Mouse (Mus musculus) cerebellum, postnatal 36 days (tissue): ENCODE results near the gene Il2rg.

Experiments used
- DNase-seq, 2 experiments: peaks; one replicate each; pipeline ENCODE4 v3.0.0; 2021 to 2022; ENCODE audit warnings: mixed read lengths in 2 of 2

Il2rg gene

DNA sequence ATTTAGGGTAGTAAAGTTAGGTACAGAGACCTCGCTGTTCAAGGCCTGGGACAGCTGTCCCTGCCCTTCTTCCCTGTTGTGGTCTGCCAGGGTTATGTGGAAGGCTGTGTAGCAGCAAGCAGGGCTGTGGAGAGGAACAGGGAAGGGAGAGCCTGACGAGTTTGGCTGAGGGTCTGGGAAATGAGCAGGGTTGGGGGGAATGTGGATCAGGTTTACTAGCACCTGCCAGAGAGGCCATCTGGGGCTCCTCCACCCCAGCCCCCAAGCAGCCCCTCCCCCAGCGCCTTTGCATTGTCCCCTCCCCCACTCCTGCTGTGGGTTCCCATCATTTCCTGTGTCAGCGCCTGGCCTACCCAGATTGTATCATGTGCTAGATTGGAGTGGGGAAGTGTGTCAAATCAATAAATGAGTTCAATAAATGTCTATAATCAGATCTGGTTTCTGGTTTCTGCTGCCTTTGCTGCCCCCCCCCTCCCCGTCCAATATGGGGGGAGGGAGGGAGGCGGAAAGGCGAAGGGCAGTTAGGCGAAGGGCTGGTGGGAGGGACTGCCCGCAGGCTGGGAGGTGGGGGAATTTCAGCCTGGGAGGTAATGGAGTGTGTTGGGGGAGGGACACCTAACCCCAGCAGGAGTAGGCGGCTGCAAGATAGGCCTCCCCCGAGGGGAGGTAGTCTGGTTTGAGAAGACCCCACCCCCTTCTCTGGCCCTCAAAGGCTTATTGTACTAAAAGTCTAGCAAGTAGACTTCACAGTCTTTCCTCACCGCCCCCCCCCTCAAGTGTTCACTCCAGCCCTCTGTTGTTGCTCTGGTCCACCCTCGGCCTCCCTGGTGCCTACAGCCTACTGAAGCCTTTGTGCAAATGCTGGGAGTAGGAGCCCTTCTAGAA is 7.4 kb downstream of the Il2rg start:
- no peak for DNase-seq

GRCm38 (mm10) chrX:101256603-101257002 is 11.5 kb downstream of the Il2rg start:
- no peak for DNase-seq

DNA sequence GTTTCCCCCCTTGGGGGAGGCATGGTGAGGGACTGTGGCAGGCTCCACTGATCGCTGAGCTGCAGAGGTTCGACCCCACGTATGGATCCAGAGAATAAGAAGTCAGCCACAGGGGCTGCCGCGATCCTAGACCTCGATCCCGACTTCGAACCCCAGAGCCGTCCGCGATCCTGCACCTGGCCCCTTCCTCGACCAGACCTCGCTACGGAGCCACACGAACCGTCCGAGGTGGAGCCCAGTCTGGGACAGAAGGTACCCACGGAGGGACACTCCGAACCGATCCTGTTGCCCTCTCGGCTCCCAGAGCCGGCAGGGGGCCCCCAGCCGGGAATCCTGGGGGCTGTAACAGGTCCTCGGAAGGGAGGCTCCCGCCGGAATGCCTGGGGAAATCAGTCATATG is 13.3 kb downstream of the Il2rg start:
- no peak for DNase-seq

GRCm38 (mm10) chrX:101253952-101254729 is 13.9 kb downstream of the Il2rg start, which contains the start of gene Foxo4:
TSS of gene Foxo4 (plus strand) at chrX:101254528.
- DNase-seq: peak; percentile 83 to 84

GRCm38 (mm10) chrX:101245011-101245410 is 23.0 kb downstream of the Il2rg start:
- no peak for DNase-seq

DNA sequence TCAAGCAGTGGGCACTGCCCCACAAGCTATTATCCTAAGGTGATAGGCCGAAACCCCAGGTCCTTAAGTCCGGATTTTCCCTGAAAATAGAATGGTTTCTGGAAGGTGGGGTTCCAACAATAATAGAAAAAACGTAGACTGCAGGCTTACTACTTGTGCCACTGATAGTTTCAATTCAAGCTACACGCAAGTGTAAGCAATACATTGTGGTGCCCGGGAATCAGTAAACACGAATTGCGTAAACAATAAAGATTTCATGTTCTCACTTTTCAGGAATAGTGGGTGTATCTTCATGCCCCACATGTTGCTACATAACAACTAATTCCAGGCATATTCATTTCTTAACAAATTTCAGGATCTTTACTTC is 45.3 kb downstream of the Il2rg start:
- no peak for DNase-seq

GRCm38 (mm10) chrX:101221834-101222795 is 45.9 kb downstream of the Il2rg start, which contains the start of gene Snx12:
TSS of gene Snx12 (minus strand) at chrX:101222563.
- peak; percentile 84 to 92 for DNase-seq
